Mouse (Mus musculus) intestine, embryonic 14.5 days (tissue): ENCODE measurements around the gene Pex16. TPM values are rescaled to one million over a fixed set of nuclear protein-coding genes. Genes with fewer than 3 reads are reported as not detected.

Experiments used
- ATAC-seq: fragments of 200-750 bp; cut with Nextera tagmentation; replicated peaks from 2 replicates; pipeline ENCODE4 v1.8.0; 2017; ENCODE audit warnings: low read depth, moderate number of reproducible peaks, moderate TSS enrichment, moderate library complexity; ENCODE audit not compliant: low FRiP score, low TSS enrichment
- DNase-seq: peaks from one replicate; pipeline ENCODE4 v3.0.0-alpha.2; 2018; ENCODE audit warnings: low spot score
- H3K27ac ChIP-seq: fragments of 300-500 bp; sonication (generic); 2 replicates; pipeline ENCODE4 v1.5.1; 2014; ENCODE audit warnings: low read depth, mild to moderate bottlenecking, control low read depth
- H3K27me3 ChIP-seq: fragments of 300-500 bp; sonication (generic); replicated peaks from 2 replicates; pipeline ENCODE4 v1.6.1; 2014; ENCODE audit warnings: low read length, control low read depth; ENCODE audit not compliant: control insufficient read depth, insufficient read depth
- H3K36me3 ChIP-seq: fragments of 300-500 bp; sonication (generic); 2 replicates; pipeline ENCODE4 v1.6.1; 2014; ENCODE audit warnings: low read length, control low read depth; ENCODE audit not compliant: control insufficient read depth, insufficient read depth
- H3K4me1 ChIP-seq: fragments of 300-500 bp; sonication (generic); replicated peaks from 2 replicates; pipeline ENCODE4 v1.6.1; 2014; ENCODE audit warnings: low read length, control low read depth, mixed read lengths; ENCODE audit not compliant: control insufficient read depth, insufficient read depth
- H3K4me2 ChIP-seq: fragments of 300-500 bp; sonication (generic); 2 replicates; pipeline ENCODE4 v1.6.1; 2014; ENCODE audit warnings: low read length
- H3K4me3 ChIP-seq: fragments of 300-500 bp; sonication (generic); 2 replicates; pipeline ENCODE4 v1.5.1; 2014; ENCODE audit warnings: low read depth, low read length, control low read depth, mixed read lengths
- H3K9ac ChIP-seq: fragments of 300-500 bp; sonication (generic); 2 replicates; pipeline ENCODE4 v1.6.1; 2014; ENCODE audit warnings: mild to moderate bottlenecking, low read length
- H3K9me3 ChIP-seq: fragments of 300-500 bp; sonication (generic); 2 replicates; pipeline ENCODE4 v1.6.1; 2016; ENCODE audit warnings: low read length, control low read depth; ENCODE audit not compliant: control insufficient read depth
- WGBS: fragments of 180-500 bp; shearing (Covaris S2); extraction: QIAGEN DNeasy Blood & Tissue Kit; methylation state at CpG from one replicate; pipeline ENCODE4 v1.1.7; 2014; 5-methylcytosine and 5-hydroxymethylcytosine counted together
- polyA plus RNA-seq: library from polyadenylated mRNA; unstranded; fragments of >200 nt; fragmentation: Nextera tagmentation; extraction: Ambion mirVana; gene quantifications from 2 replicates; pipeline ENCODE4 v1.2.1, GENCODE M21; 2014

The Pex16 gene
- polyA plus RNA-seq, 1 experiment from 2014 or later, result 27.9 TPM

DNA sequence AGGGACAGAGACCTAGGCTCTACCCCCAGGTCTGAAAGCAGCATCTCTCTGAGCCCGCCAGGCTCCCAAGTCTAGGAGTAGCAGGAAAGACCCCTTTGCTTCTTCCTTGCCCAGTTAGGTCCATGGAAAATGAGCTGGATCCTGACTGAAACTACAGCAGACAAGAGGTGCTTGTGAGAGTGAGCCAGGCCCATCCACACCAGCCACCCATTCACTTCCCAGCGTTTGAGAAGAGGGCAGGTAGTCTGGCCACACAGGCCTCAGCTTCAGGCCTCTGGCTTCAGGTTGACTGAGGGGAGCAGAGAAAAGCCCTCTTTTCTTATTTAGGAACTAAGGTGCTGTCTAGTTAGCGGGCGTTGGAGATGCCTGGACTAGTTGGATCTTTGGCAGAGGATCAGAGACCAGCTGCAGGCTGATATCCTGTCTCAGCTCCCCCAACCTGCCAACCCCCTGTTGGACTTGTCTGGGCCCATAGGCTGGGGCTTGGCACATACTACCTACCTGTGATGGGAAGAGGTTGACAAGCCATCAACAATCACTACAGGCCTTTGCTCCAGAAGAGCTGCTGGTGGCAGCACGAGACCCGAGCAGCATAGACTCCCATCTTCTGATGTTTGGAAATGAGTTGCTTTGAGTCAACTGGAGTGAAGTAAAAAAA lies 11.8 kb upstream of the Pex16 start:
- no peak for DNase-seq
- Histone ChIP-seq H3K4me2 (no peak overlapping the region), H3K36me3 (peaks cover 55% of the 10 kb centered on the region), H3K9ac (no peak overlapping the region), H3K27me3 (no peaks in the 10 kb centered on the region), H3K4me1 (no peaks in the 10 kb centered on the region; the same call in 1 of the 2 replicates), H3K9me3 (no peaks in the 10 kb centered on the region), H3K27ac (no peak overlapping the region), H3K4me3 (no peak overlapping the region)
- no peak for ATAC-seq
- 95% methylated on average over 6 of the region's 6 CpGs for WGBS

DNA sequence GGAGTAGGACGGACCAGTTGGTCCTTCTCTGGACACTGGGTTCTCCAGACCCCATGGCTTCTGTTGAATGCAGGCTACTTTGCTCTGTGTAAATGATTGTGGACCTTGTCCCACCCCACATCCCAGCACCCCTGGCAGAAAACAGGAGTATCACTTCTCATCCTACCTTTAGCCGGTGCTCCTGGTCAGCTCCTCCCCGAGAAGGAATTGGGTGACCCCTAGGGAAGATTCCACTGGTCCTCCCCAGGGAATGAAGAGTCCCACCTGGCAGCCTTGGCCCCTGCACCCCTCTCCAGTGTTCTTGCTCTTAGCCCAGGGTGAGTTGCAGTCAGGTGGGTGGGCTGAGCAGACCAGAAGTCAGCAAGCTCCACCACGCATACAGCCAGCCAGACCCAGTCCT lies 10.4 kb upstream of the Pex16 start:
- Histone ChIP-seq H3K27ac (no peak overlapping the region), H3K4me2 (no peak overlapping the region), H3K36me3 (peaks cover 41% of the 10 kb centered on the region), H3K9me3 (no peaks in the 10 kb centered on the region), H3K4me1 (no peaks in the 10 kb centered on the region; the same call in 1 of the 2 replicates), H3K9ac (no peak overlapping the region), H3K4me3 (no peak overlapping the region), H3K27me3 (0 out of 2 replicates have a peak, but pooled peaks cover under 1% of the 10 kb centered on the region)
- DNase-seq (no peak), ATAC-seq (no peak)
- WGBS, result 89% methylated on average over 4 of the region's 4 CpGs

DNA sequence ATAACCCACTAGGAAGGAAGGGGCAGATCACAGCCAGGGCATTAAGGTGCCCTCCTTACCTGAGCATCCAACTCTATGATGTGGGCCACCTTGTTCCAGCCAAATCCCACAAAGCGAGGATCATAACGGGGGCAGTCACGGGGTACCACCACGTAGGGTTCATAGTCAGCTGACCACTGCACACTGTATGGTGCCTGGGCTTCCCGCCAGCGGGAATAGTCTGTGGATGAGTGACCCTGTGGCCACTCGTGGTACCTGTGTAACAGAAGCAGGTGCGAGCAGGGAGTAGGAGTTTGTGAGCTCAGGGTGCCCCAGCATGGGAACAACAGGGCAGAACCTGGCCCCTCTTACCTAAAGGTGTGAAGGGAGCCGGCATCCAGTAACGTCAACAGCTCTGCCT lies 8.9 kb upstream of the Pex16 start:
- H3K36me3 ChIP-seq, result peaks cover 27% of the 10 kb centered on the region
- no peak overlapping the region for H3K4me2 ChIP-seq
- no peaks in the 10 kb centered on the region for H3K9me3 ChIP-seq
- no peak overlapping the region for H3K27ac ChIP-seq
- no peak for DNase-seq
- ATAC-seq, result no peak
- H3K27me3 ChIP-seq, result peaks cover 8% of the 10 kb centered on the region
- no peak overlapping the region for H3K9ac ChIP-seq
- peaks cover under 1% of the 10 kb centered on the region; the same call in 1 of the 2 replicates for H3K4me1 ChIP-seq
- WGBS, result 92% methylated on average over 10 of the region's 10 CpGs
- no peak overlapping the region for H3K4me3 ChIP-seq

DNA sequence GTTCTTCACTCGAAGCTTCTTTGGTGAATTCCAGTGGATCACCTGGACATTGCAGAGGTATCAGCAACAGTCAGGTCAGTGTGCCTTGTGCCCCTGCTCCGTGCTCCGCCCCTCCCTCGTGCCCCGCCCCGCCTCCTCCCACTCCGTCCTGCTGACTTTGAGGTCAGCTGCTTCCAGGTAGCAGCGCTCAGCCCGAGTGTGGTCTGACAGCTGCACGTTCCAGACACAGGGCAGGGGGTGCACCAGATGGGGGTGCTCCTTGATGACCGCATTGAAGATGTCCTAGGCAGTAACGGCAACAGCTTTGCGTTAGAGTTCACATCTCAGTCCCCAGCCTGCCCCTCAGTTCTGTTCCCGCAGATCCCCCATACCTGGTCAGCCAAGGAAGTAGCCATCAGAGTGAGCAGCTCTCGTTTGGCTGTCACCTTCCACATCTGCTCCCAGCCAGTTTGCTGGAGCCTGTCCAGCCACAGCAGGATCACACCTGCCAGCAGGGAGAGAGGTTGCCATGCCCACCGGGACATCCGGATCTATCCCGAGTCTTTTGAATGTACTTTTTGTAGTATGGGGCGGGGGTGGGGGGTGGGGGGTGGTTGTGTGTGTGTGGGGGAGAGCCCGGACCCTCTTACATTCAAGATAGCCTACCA lies 7.0 kb upstream of the Pex16 start:
- H3K4me1 ChIP-seq, result peaks cover 12% of the 10 kb centered on the region; the same call in 1 of the 2 replicates
- no peak overlapping the region for H3K27ac ChIP-seq
- DNase-seq, result no peak
- H3K4me2 ChIP-seq, result no peak overlapping the region
- peaks cover 17% of the 10 kb centered on the region for H3K36me3 ChIP-seq
- WGBS, result 36% methylated on average over 20 of the region's 20 CpGs
- no peak overlapping the region for H3K9ac ChIP-seq
- H3K27me3 ChIP-seq, result peaks cover 19% of the 10 kb centered on the region
- ATAC-seq, result no peak
- H3K4me3 ChIP-seq, result no peak overlapping the region
- no peaks in the 10 kb centered on the region for H3K9me3 ChIP-seq

DNA sequence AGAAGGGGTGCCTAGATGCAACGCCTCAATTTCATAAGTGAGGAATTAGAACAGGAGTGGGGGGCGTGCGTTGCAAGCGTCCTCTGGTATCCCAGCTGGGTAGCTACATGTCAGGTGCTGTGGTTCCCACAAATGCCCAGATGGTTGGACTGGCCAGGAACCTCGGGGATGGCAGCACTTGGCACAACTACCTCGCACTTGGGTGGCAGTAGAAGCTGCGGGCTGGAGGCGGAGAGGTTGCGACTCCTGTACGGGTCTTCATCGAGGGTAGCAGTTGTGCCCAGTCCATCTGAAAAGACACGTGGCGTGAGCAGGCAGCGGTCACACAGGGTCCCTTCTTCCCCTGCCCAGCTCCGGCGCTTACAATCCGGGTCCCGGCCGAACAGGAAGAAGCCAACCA lies 4.1 kb upstream of the Pex16 start:
- Histone ChIP-seq H3K9me3 (no peaks in the 10 kb centered on the region), H3K4me3 (peak overlapping the region; percentile 38), H3K9ac (peak overlapping the region; percentile 45), H3K4me2 (peak overlapping the region; percentile 70), H3K36me3 (no peaks in the 10 kb centered on the region), H3K27ac (no peak overlapping the region), H3K4me1 (peaks cover 18% of the 10 kb centered on the region; the same call in 1 of the 2 replicates), H3K27me3 (peaks cover 19% of the 10 kb centered on the region)
- DNase-seq (no peak), ATAC-seq (no peak)
- 15% methylated on average over 19 of the region's 19 CpGs for WGBS

DNA sequence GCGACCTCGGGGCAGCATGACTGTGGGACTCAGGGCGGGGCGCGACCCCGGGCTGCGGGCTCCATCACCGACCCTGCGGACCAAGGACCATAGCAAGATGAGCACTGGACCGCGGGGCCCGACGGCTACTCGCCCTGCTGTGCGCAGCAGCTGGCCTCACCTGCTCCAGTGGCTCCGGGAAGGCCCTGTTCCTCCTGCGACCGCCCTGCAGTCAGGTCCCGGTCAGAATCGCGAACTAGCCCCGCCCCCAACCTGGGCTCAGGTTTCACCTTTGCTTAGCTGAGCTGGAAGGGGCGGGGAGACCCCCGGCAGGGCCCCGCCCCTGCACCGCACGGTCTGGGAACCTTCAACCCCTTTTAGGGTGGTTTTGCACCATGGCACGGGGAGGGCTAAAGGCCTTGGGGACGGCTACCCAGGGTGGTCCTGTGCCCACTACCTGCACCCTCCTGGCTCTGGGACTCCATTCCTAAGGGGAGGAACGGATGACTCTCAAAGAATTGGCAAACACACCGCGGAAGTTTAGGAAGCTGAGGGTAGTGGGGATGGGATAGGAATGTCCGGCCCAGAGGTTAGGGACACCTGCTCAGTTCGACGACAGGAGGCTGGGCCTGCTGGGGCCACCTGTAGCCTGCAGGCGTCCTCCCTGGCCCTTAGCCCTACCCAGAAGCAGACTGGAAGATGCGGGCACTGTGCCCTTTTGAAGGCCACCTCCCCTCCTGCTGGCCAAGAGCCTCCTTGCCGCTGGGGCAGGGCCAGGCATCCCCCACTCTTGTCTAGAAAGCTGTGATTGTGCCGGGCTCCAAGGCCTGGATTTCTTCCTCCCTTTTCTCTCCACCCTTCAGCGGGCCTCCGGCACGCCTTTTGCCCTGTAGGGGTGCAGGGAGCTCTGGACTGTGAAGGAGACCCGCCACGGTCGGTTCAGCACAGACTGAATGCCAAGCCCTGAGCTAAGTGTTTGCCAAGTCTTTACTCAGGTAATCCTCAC lies 3.4 kb upstream of the Pex16 start:
- peak; percentile 68 for ATAC-seq
- Histone ChIP-seq H3K9me3 (no peaks in the 10 kb centered on the region), H3K4me3 (peak overlapping the region; percentile 38), H3K36me3 (no peaks in the 10 kb centered on the region), H3K27me3 (peaks cover 19% of the 10 kb centered on the region), H3K9ac (peak overlapping the region; percentile 45), H3K4me1 (peaks cover 22% of the 10 kb centered on the region), H3K4me2 (peak overlapping the region; percentile 70), H3K27ac (no peak overlapping the region; the same call in 1 of the 2 replicates)
- 4% methylated on average over 43 of the region's 45 CpGs for WGBS
- DNase-seq, result peak; percentile 85

DNA sequence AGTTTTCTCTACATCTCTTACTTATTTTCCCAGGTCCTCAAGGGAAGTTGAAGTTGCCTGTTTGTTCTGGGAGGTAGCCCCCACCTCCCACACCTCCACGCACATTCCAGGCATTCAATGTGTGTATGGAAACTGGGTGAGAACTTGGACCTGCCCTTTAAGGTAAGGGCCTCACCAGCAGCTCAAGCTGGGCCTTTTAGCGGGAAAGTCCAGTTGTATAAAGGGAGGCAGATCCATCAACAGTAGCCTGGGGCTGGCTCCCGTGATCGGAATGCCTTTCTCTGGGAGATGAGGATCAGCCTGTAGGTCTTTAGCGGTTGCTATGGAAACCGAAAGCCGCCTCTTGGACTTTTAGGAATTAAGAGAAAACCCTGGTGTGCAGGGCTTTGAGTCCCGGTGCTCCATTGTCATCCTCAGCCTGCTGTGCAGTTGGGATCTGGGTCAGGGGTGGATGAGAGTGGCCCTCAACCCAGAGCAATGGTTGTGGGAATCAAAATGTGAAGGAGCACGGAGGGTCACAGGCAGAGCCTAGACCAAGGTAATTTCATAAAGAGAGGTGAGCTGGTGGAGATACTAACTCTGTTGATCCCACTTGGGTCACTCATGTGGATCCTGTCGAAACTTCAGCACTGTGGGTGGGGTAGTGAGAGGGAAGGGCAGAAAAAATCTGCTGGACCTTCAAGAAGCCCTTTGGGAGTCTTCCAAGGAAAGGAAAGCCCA lies 2.3 kb upstream of the Pex16 start:
- 32% methylated on average over 10 of the region's 10 CpGs for WGBS

More for the DNA sequence above, 2.3 kb upstream of the Pex16 start:
- no peak overlapping the region for H3K9ac ChIP-seq
- peaks cover 26% of the 10 kb centered on the region for H3K4me1 ChIP-seq
- DNase-seq (no peak), ATAC-seq (no peak)
- H3K27me3 ChIP-seq, result peaks cover 19% of the 10 kb centered on the region
- H3K4me3 ChIP-seq, result no peak overlapping the region
- no peak overlapping the region; the same call in 1 of the 2 replicates for H3K27ac ChIP-seq
- H3K36me3 ChIP-seq, result no peaks in the 10 kb centered on the region
- no peak overlapping the region for H3K4me2 ChIP-seq
- no peaks in the 10 kb centered on the region for H3K9me3 ChIP-seq
